Mouse (Mus musculus): ENCODE measurements at regions not wholly inside any gene's neighbourhood (a gene's known extent, or its start where the extent isn't known, plus 50 kb on each side); places are given as distances from the start of the nearest gene placed in this dataset.

DNA sequence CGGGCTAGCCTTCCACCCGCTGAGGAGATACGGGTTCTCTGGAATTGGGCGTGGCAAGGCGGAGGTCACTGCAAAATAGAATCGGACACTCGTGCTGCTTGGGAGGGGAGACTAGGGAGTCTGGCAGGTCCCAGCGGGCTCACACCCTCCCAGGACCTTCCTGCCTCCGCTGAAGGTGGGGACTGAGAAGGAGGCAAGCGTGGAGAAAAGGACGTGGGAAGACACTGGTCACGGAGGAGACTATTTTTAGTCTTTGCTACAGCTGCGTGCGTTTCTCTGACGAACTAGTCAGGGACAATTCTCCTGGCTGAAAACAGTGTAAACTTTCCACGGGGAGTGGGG is 92.5 kb upstream of the Bcor start:
- Histone ChIP-seq H3K4me3 (ENCODE audit: low read depth, low read length) (peak overlapping the region; percentile 46), H3K27ac (ENCODE audit: low read length) (peak overlapping the region; percentile 74), H3K4me1 (ENCODE audit: control insufficient read depth, low read depth, low read length) (no peaks in the 10 kb centered on the region; the same call in 1 of the 2 replicates), H3K27me3 (ENCODE audit: control insufficient read depth, insufficient read depth, low read depth, low read length) (no peaks in the 10 kb centered on the region), H3K9ac (ENCODE audit: low read depth, low read length) (0 out of 2 replicates have a peak overlapping the region, but pooled peaks have one; percentile 9), H3K9me3 (replicated peaks; ENCODE audit: control insufficient read depth, low read length) (no peaks in the 10 kb centered on the region), H3K36me3 (ENCODE audit: control insufficient read depth, insufficient read depth) (no peaks in the 10 kb centered on the region), H3K4me2 (ENCODE audit: low read depth, low read length) (peak overlapping the region; percentile 49)
- WGBS (ENCODE audit: insufficient replicate concordance): 5% methylated on average over 16 of the region's 16 CpGs
- ATAC-seq (ENCODE audit: low read depth): no peak

DNA sequence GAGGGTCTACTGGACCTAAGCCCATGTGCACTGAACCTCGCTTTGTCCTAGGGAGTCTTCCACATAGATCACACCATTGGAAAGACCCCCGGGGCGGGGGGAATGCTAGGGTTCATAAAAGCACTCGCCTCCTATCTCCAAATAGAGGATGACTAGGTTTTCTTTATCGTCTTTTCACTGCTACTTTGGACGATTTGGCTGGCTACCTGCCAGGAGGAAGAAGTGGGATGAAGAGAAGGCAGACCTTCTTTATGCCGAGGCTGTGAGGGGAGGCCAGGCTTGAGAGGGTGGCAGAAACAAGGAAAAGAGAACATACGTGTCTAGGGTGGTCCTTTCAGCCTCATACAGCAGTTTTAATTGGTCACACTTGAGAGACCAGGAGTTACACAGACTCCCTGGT is 96.6 kb upstream of the Bcor start:
- Histone ChIP-seq H3K27me3 (ENCODE audit: control insufficient read depth, insufficient read depth, low read depth, low read length) (no peaks in the 10 kb centered on the region), H3K27ac (ENCODE audit: low read length) (no peak overlapping the region), H3K9me3 (replicated peaks; ENCODE audit: control insufficient read depth, low read length) (no peaks in the 10 kb centered on the region), H3K9ac (ENCODE audit: low read depth, low read length) (no peak overlapping the region), H3K4me3 (ENCODE audit: low read depth, low read length) (no peak overlapping the region), H3K4me1 (ENCODE audit: control insufficient read depth, low read depth, low read length) (no peaks in the 10 kb centered on the region; the same call in 1 of the 2 replicates), H3K4me2 (ENCODE audit: low read depth, low read length) (no peak overlapping the region), H3K36me3 (ENCODE audit: control insufficient read depth, insufficient read depth) (no peaks in the 10 kb centered on the region)
- ATAC-seq (ENCODE audit: low read depth): no peak
- WGBS (ENCODE audit: insufficient replicate concordance): 48% methylated on average over 8 of the region's 8 CpGs

DNA sequence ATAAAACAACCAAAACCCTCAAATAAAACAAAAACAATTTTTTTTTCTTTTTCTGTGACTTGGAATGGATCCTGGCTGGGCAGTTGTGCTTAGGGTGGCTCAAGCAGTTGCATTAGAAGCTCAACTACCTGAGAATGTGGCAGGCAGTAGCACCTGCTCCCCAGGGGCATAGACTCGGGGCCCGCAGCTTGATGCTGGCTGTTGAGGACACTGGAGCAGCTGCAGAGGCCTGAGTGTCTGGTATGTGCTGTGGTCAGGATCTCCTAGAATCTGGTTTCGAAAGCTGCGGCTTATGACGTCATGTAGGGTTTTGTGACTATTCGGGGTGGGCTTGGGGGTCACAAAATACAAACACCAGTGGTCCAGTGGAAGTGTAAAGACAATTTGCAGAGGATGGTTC is 103.7 kb upstream of the Bcor start:
- H3K9me3 ChIP-seq (replicated peaks; ENCODE audit: control insufficient read depth, low read length): no peaks in the 10 kb centered on the region
- no peak for ATAC-seq (ENCODE audit: low read depth)
- no peaks in the 10 kb centered on the region for H3K27me3 ChIP-seq (ENCODE audit: control insufficient read depth, insufficient read depth, low read depth, low read length)
- H3K4me3 ChIP-seq (ENCODE audit: low read depth, low read length): no peak overlapping the region
- H3K4me2 ChIP-seq (ENCODE audit: low read depth, low read length): no peak overlapping the region
- H3K36me3 ChIP-seq (ENCODE audit: control insufficient read depth, insufficient read depth): no peaks in the 10 kb centered on the region
- no peaks in the 10 kb centered on the region for H3K4me1 ChIP-seq (ENCODE audit: control insufficient read depth, low read depth, low read length)
- no peak overlapping the region for H3K27ac ChIP-seq (ENCODE audit: low read length)
- WGBS (ENCODE audit: insufficient replicate concordance): 77% methylated on average over 6 of the region's 6 CpGs
- no peak overlapping the region for H3K9ac ChIP-seq (ENCODE audit: low read depth, low read length)

- 38% methylated on average over 4 of the region's 4 CpGs for WGBS (ENCODE audit: insufficient replicate concordance)
- Histone ChIP-seq H3K4me1 (ENCODE audit: control insufficient read depth, low read depth, low read length) (no peaks in the 10 kb centered on the region), H3K4me3 (ENCODE audit: low read depth, low read length) (no peak overlapping the region), H3K9me3 (replicated peaks; ENCODE audit: control insufficient read depth, low read length) (no peaks in the 10 kb centered on the region), H3K36me3 (ENCODE audit: control insufficient read depth, insufficient read depth) (no peaks in the 10 kb centered on the region), H3K4me2 (ENCODE audit: low read depth, low read length) (no peak overlapping the region), H3K27ac (ENCODE audit: low read length) (no peak overlapping the region), H3K9ac (ENCODE audit: low read depth, low read length) (no peak overlapping the region), H3K27me3 (ENCODE audit: control insufficient read depth, insufficient read depth, low read depth, low read length) (no peaks in the 10 kb centered on the region)
- no peak for ATAC-seq (ENCODE audit: low read depth)
Measured at GRCm38 (mm10) chrX:12284741-12285140, 124.6 kb upstream of the Bcor start.

DNA sequence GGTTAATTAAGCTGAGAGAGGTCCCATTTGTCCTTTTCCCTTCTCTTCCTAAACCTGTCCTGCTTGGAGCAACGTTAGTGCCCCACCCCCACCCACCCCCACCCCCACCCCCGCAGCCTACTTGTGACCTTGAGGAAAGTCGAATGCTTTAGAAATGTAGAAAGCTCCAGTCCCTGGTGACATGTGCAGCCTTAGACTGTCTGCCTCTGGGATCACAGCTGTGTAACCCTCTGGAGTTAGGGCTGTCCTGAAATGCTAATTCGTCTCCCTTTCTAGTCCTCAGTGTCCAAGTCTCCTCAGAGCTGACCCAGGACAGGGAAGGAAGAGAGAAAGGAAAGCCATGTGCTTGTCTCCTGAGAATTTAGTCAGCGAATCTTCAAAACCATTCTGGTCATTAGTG is 125.0 kb upstream of the Bcor start:
- no peaks in the 10 kb centered on the region for H3K36me3 ChIP-seq (ENCODE audit: control insufficient read depth, insufficient read depth)
- no peak overlapping the region for H3K27ac ChIP-seq (ENCODE audit: low read length)
- no peak for ATAC-seq (ENCODE audit: low read depth)
- H3K27me3 ChIP-seq (ENCODE audit: control insufficient read depth, insufficient read depth, low read depth, low read length): no peaks in the 10 kb centered on the region
- H3K4me3 ChIP-seq (ENCODE audit: low read depth, low read length): no peak overlapping the region
- 40% methylated on average over 5 of the region's 5 CpGs for WGBS (ENCODE audit: insufficient replicate concordance)
- H3K9me3 ChIP-seq (replicated peaks; ENCODE audit: control insufficient read depth, low read length): no peaks in the 10 kb centered on the region
- no peaks in the 10 kb centered on the region for H3K4me1 ChIP-seq (ENCODE audit: control insufficient read depth, low read depth, low read length)
- no peak overlapping the region for H3K9ac ChIP-seq (ENCODE audit: low read depth, low read length)
- no peak overlapping the region for H3K4me2 ChIP-seq (ENCODE audit: low read depth, low read length)

DNA sequence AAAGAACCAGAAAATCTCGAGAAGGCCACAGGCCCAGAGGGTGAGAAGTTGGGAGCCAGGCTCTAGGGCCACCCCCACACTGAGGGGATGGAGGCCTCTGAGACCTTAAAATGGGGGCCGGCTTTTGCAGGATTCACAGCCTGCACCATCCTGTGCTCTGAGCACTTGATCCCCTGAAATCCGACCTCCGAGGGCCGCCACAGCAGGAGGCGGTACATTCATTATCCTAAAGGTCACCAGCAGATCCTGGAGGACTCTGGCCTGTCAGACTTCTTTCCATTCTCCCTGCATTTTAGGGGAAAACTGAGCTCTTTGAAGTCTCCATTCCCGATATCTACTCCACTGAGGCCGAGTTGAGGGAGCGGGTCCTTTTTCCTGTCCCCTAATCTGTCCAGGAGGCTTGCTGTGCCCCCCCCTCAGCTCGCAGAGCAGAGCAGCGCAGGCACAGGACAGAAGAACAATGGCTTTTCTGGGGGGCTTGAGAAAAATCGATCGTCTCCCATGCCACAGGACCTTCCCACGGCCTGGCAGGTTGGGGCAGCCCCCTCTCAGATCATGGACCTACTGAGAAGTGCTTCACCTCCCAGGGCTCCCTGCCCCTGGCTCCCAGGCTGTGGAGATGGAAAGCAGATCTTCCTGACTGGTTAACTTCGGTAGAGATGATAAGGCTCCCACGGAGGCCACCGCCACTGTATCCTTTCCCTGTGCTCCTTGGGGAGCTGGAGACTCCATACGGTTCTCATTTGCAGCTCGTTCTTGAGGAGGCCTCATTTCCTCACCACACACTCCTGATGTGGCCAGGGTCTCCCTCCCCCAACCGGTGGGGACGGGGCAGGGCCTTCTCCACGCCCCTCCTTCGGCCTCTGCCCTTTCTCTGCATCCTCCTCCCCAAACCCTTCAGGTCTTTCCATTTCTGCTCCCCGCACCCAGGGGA is 126.1 kb upstream of the Bcor start:
- H3K27me3 ChIP-seq (ENCODE audit: control insufficient read depth, insufficient read depth, low read depth, low read length): no peaks in the 10 kb centered on the region
- H3K9me3 ChIP-seq (replicated peaks; ENCODE audit: control insufficient read depth, low read length): no peaks in the 10 kb centered on the region
- peak; percentile 14; the same call in 1 of the 2 replicates for ATAC-seq (ENCODE audit: low read depth)
- no peak overlapping the region for H3K9ac ChIP-seq (ENCODE audit: low read depth, low read length)
- no peaks in the 10 kb centered on the region for H3K36me3 ChIP-seq (ENCODE audit: control insufficient read depth, insufficient read depth)
- H3K27ac ChIP-seq (ENCODE audit: low read length): peak overlapping the region; percentile 50; the same call in 1 of the 2 replicates
- H3K4me1 ChIP-seq (ENCODE audit: control insufficient read depth, low read depth, low read length): no peaks in the 10 kb centered on the region
- H3K4me3 ChIP-seq (ENCODE audit: low read depth, low read length): no peak overlapping the region
- 35% methylated on average over 24 of the region's 24 CpGs for WGBS (ENCODE audit: insufficient replicate concordance)
- no peak overlapping the region for H3K4me2 ChIP-seq (ENCODE audit: low read depth, low read length)

DNA sequence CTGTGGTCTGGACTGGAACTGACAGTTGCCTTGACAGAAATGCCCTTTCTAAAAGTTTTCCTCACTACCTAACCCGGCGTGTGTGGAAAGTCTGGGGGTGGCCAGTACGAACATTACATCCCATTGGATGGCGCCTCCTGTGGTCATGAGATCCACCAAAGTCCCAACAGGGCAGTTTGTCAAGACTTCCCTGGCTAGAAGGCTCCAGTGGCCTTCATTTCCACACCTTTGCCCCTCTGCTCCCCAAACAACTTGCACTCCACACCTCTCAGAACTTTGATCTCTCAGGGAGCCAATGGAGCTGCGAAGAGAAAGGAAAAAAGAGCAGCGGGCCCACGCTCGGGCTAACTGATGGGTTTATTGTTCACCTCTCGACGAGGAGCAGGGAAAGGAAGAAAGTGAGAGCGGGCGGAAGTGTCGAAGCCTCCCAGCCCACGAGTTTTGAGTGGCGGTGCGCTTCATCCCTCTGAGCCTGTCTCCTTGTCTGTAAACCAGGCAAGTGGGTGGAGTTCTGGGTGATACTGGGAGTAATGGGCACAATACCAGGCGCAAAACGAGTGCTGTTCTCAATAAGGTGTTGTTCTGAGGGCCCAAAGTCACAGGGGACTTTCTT is 126.9 kb upstream of the Bcor start:
- Histone ChIP-seq H3K27ac (ENCODE audit: low read length) (peak overlapping the region; percentile 50; the same call in 1 of the 2 replicates), H3K4me2 (ENCODE audit: low read depth, low read length) (no peak overlapping the region), H3K36me3 (ENCODE audit: control insufficient read depth, insufficient read depth) (no peaks in the 10 kb centered on the region), H3K4me1 (ENCODE audit: control insufficient read depth, low read depth, low read length) (no peaks in the 10 kb centered on the region), H3K27me3 (ENCODE audit: control insufficient read depth, insufficient read depth, low read depth, low read length) (no peaks in the 10 kb centered on the region), H3K4me3 (ENCODE audit: low read depth, low read length) (no peak overlapping the region), H3K9ac (ENCODE audit: low read depth, low read length) (no peak overlapping the region), H3K9me3 (replicated peaks; ENCODE audit: control insufficient read depth, low read length) (no peaks in the 10 kb centered on the region)
- 28% methylated on average over 18 of the region's 18 CpGs for WGBS (ENCODE audit: insufficient replicate concordance)
- peak; percentile 52 for ATAC-seq (ENCODE audit: low read depth)

DNA sequence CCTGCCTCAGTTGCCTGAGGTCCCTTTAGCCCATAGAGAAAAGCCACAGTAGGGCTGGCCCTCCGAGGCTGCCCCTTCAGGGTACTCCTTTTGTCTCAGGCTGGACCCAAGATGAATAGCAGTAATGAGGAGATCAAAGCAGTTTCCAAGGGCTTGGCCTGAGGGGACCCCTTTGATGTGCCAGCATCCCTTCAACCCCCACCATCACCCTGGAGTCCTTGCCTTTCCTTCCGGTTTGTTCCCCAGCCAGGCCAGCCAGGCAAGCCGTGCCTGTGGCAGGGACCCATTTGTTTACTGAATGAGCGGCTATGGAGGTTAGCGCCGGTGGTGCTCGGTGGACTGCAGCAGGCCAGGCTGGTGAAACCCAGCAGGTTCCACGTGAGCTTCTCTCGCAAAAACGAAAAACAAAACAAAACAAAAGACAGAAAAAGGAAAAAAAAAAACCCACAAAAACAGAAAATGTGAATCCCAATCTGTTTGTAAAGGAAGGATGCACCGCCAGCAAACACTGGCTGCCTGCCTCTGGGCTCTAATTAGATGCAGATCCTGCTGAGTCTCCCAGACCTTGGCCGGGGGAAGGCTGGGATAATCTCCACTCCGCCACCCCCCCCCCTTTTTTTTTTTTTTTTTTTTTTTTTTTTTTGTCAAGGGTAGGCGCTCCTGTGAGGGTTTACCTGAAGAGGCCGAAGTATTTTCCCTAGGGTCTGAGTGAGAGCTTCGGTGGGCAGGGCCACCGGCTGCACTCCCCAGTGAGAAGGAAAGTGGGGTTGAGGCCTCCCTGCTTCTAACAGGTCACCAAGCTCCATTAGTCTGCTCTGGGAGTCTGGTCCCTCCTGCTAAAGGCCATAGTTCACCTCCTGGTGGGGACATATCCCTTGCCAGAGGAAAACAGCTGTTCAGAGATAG is 127.8 kb upstream of the Bcor start:
- WGBS (ENCODE audit: insufficient replicate concordance): 45% methylated on average over 17 of the region's 17 CpGs
- Histone ChIP-seq H3K4me1 (ENCODE audit: control insufficient read depth, low read depth, low read length) (no peaks in the 10 kb centered on the region), H3K9ac (ENCODE audit: low read depth, low read length) (no peak overlapping the region), H3K36me3 (ENCODE audit: control insufficient read depth, insufficient read depth) (no peaks in the 10 kb centered on the region), H3K4me2 (ENCODE audit: low read depth, low read length) (no peak overlapping the region), H3K27me3 (ENCODE audit: control insufficient read depth, insufficient read depth, low read depth, low read length) (no peaks in the 10 kb centered on the region), H3K27ac (ENCODE audit: low read length) (0 out of 2 replicates have a peak overlapping the region, but pooled peaks have one; percentile 37), H3K4me3 (ENCODE audit: low read depth, low read length) (no peak overlapping the region), H3K9me3 (replicated peaks; ENCODE audit: control insufficient read depth, low read length) (no peaks in the 10 kb centered on the region)
- no peak for ATAC-seq (ENCODE audit: low read depth)
